Comparison of ENCODE assay signal across 20 mouse cellular contexts in genomic region chr12:104672406-104672805, GRCm38 (mm10).
DNase-seq lines count a peak whose midpoint lies in the region; TF ChIP-seq lines count a peak whose summit lies in the region.
"Had no signal": no experiment of that assay in that cellular context is flagged by ENCODE, and none has a peak within 500 bp of the region (broad histone marks: within the 10 kb centered on the region; RNA-seq: fewer than 3 reads in every experiment).

No protein-coding gene starts in this region.

- TF ChIP-seq EP300 in heart, adult 2 months (IDR thresholded peaks at IDR 0.05; ENCODE audit: insufficient read depth, low read depth, low read length), result no peak

- H3K27ac ChIP-seq in heart, adult 2 months, result no peak overlapping the region
- H3K27ac ChIP-seq: heart, embryonic 15.5 days; kidney, embryonic 15.5 days; limb, embryonic 13.5 days; lung, embryonic 15.5 days had no signal

- peaks cover 1% of the 10 kb centered on the region; the same call in 1 of the 2 replicates for H3K4me1 ChIP-seq in heart, adult 2 months (ENCODE audit: control insufficient read depth, insufficient read depth, low read length)

- no peaks in the 10 kb centered on the region for H3K79me2 ChIP-seq in heart, adult 2 months (replicated peaks; ENCODE audit: control insufficient read depth, insufficient read depth, low read length)

- peak; percentile 31 to 39 for DNase-seq in cerebellum, postnatal 10 days
- no peak for DNase-seq in cerebellum, adult 11 months
- DNase-seq in heart, adult 2 months, result peak; percentile 23 to 30
- DNase-seq in heart, postnatal 25 days (ENCODE audit: low spot score), result no peak
- peak; percentile 5 for DNase-seq in kidney, postnatal 14 days
- no peak for DNase-seq in kidney, postnatal 36 days
- peak; percentile 37 for DNase-seq in ZHBTc4 (ENCODE audit: low read depth, low spot score)
- no peak for DNase-seq in adrenal gland, postnatal 25 days
- DNase-seq: adrenal gland, postnatal 36 days; cerebellum, adult 2 months; cerebellum, postnatal 25 days; heart, adult 11 months; kidney, adult 18-20 months; thymus, adult 2 months; thymus, postnatal 36 days had no signal

- 48% methylated on average over 10 of the region's 10 CpGs for WGBS in heart, adult 2 months

- no peak for TF ChIP-seq POLR2A in heart, adult 2 months (IDR thresholded peaks at IDR 0.05; ENCODE audit: insufficient read depth, low read depth, low read length)

- no peaks in the 10 kb centered on the region for H3K36me3 ChIP-seq in heart, adult 2 months (ENCODE audit: control insufficient read depth, insufficient read depth, low read length)
- H3K36me3 ChIP-seq: G1E; heart, embryonic 15.5 days; kidney, embryonic 15.5 days; limb, embryonic 13.5 days; lung, embryonic 15.5 days had no signal

- H3K9ac ChIP-seq in heart, adult 2 months (ENCODE audit: low read depth, low read length), result no peak overlapping the region
- H3K9ac ChIP-seq: heart, embryonic 15.5 days; kidney, embryonic 15.5 days; limb, embryonic 13.5 days; lung, embryonic 15.5 days had no signal

- no peaks in the 10 kb centered on the region for H3K27me3 ChIP-seq in heart, adult 2 months (ENCODE audit: control insufficient read depth, insufficient read depth, low read length)
- H3K27me3 ChIP-seq: heart, embryonic 15.5 days; kidney, embryonic 15.5 days; lung, embryonic 15.5 days had no signal

- intact Hi-C loops in heart, adult 2 months (cut with DNase I), result no loop called here
- intact Hi-C loops in heart, postnatal 25 days (cut with DNase I), result no loop called here

- TF ChIP-seq CTCF in heart, adult 2 months (IDR thresholded peaks at IDR 0.05), result no peak

- no peak overlapping the region for H3K4me3 ChIP-seq in heart, adult 2 months
- H3K4me3 ChIP-seq: heart, embryonic 15.5 days; kidney, embryonic 15.5 days; limb, embryonic 13.5 days; lung, embryonic 15.5 days had no signal

Comparison
In these comparisons a context has a peak if more than half of its experiments do, and no peak if none do; other contexts are left out.
1. DNase-seq: peak in cerebellum, postnatal 10 days (2 of 2), heart, adult 2 months (2 of 2), kidney, postnatal 14 days (single experiment) and ZHBTc4 (single experiment); none in cerebellum, adult 11 months (single experiment), heart, postnatal 25 days (single experiment), kidney, postnatal 36 days (0 of 2) and adrenal gland, postnatal 25 days (single experiment).